Mouse (Mus musculus) lung, adult 2 months (tissue): Measurements from ENCODE around the gene Cela2a.

Experiments used
- CTCF ChIP-seq: fragments of 200-500 bp; IDR thresholded peaks from 2 replicates; pipeline ENCODE4 v1.5.1; 2011; ENCODE audit warnings: mild to moderate bottlenecking, low read length, control low read depth; ENCODE audit not compliant: insufficient read depth
- POLR2A ChIP-seq: fragments of 200-500 bp; IDR thresholded peaks from 2 replicates; pipeline ENCODE4 v1.6.1; 2011; ENCODE audit warnings: low read depth, mild to moderate bottlenecking, control low read depth, low read length, borderline replicate concordance; ENCODE audit errors: extremely low read depth

- TF ChIP-seq CTCF, result no peak
- TF ChIP-seq POLR2A, result no peak
Measured at GRCm38 (mm10) chr4:141817706-141818105, 8.3 kb downstream of the Cela2a start.
